Mouse (Mus musculus): ENCODE results near the gene Cbll1. TPM values are rescaled to one million over a fixed set of nuclear protein-coding genes. Genes with fewer than 3 reads are reported as not detected.

Gene Cbll1
- polyA plus RNA-seq (2012; fragmentation: generic; extraction: Trizol) = 1 to 10 TPM; 1.8 to 5.2 TPM

DNA sequence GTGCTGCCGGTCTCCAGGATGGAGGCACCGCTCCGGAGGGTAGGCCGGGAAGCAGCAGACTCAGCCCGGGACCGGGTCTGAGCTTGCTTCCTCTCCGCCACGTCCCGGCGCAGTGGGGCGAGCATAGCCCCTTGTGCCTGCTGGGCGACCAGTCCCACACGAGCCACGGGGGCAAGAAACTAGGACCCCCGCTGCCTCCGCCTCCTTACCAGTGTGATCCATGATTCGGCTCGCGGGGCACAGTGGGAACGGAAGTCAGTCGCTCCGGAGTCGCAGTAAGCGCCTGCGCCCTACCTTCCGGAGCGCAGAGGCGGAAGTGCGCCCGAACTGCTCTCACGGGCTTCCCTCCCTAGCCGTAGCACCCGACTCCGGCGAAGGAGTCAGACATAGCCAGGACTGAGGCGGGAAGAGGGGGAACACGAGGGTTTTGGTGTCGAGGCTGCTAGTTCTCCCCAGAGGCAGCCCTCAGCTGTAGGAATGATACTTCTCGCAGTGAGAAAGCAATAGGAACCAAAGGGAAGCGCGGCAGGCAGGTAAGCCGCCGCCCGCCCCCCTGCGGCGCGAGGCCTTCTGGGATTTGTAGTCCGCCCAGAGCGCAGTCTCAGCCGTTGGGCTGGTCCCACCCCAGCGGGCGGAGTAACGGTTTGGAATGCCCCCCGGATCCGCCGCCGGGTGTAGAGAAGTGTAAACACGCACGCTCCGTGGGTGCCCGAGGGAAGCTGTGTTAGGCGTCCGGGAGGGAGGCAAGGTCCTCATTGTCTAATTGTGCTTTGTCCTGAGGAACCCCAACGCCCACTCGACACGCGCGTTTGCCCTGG, at the start of gene Cbll1:
TSS of gene Cbll1 (minus strand) at position 303 of the 818 bp plus-strand sequence.

Other genes starting within 250 kb of the Cbll1 start
- 10 to 100 TPM; 11.0 to 54.1 TPM for gene Lamb1, start 234.4 kb downstream of the Cbll1 start, polyA plus RNA-seq (2012; fragmentation: generic; extraction: Trizol)
- 10 to 100 TPM in 1 of 2 experiments, 1 to 10 TPM in 1; 1.7 to 15.1 TPM for gene Dld, start 148.2 kb downstream of the Cbll1 start, polyA plus RNA-seq (2012; fragmentation: generic; extraction: Trizol)
- gene Slc26a3, start 108.7 kb downstream of the Cbll1 start, polyA plus RNA-seq (2012; fragmentation: generic; extraction: Trizol) = not detected
- not detected for gene Slc26a4, start 60.4 kb upstream of the Cbll1 start, polyA plus RNA-seq (2012; fragmentation: generic; extraction: Trizol)
- 1 to 10 TPM in 1 of 2 experiments, under 1 TPM in 1; 0.47 to 3.0 TPM for gene Bcap29, start 135.0 kb upstream of the Cbll1 start, polyA plus RNA-seq (2012; fragmentation: generic; extraction: Trizol)
- gene Dus4l, start 155.2 kb upstream of the Cbll1 start, polyA plus RNA-seq (2012; fragmentation: generic; extraction: Trizol) = 1 to 10 TPM in 1 of 2 experiments, under 1 TPM in 1; 0.75 to 2.5 TPM
- gene Cog5, start 155.3 kb upstream of the Cbll1 start, polyA plus RNA-seq (2012; fragmentation: generic; extraction: Trizol) = 1 to 10 TPM in 1 of 2 experiments, under 1 TPM in 1; 0.73 to 9.1 TPM
- under 1 TPM in 1 of 2 experiments, not detected in 1; 0.07 TPM for gene Gpr22, start 214.3 kb upstream of the Cbll1 start, polyA plus RNA-seq (2012; fragmentation: generic; extraction: Trizol)